Mouse (Mus musculus) midbrain, embryonic 11.5 days (tissue): ENCODE data around the gene Trp53inp2. TPM values are rescaled to one million over a fixed set of nuclear protein-coding genes. Genes with fewer than 3 reads are reported as not detected.

ENCODE experiments used
- ATAC-seq: fragments of 200-750 bp; cut with Nextera tagmentation; 2 replicates; pipeline ENCODE4 v1.8.0; 2017; ENCODE audit warnings: moderate TSS enrichment, moderate library complexity; ENCODE audit not compliant: low FRiP score
- DNase-seq: peaks from one replicate; pipeline ENCODE4 v3.0.0; 2015; ENCODE audit warnings: low spot score; ENCODE audit errors: missing footprints
- H3K27ac ChIP-seq: fragments of 300-500 bp; sonication (generic); 2 replicates; pipeline ENCODE4 v1.5.1; 2014; ENCODE audit warnings: low read depth, low read length
- H3K27me3 ChIP-seq: fragments of 300-500 bp; sonication (generic); 2 replicates; pipeline ENCODE4 v1.6.1; 2014; ENCODE audit warnings: mild to moderate bottlenecking, low read length, moderate library complexity, mixed read lengths; ENCODE audit not compliant: control insufficient read depth, insufficient read depth
- H3K36me3 ChIP-seq: fragments of 300-500 bp; sonication (generic); 2 replicates; pipeline ENCODE4 v1.6.1; 2014; ENCODE audit warnings: mild to moderate bottlenecking, low read length, moderate library complexity, mixed read lengths; ENCODE audit not compliant: control insufficient read depth, insufficient read depth
- H3K4me1 ChIP-seq: fragments of 300-500 bp; sonication (generic); 2 replicates; pipeline ENCODE4 v1.6.1; 2014; ENCODE audit warnings: low read length; ENCODE audit not compliant: control insufficient read depth, insufficient read depth
- H3K4me2 ChIP-seq: fragments of 300-500 bp; sonication (generic); 2 replicates; pipeline ENCODE4 v1.6.1; 2014; ENCODE audit warnings: mild to moderate bottlenecking, moderate library complexity
- H3K4me3 ChIP-seq: fragments of 300-500 bp; sonication (generic); 2 replicates; pipeline ENCODE4 v1.5.1; 2014; ENCODE audit warnings: low read depth, low read length
- H3K9ac ChIP-seq: fragments of 300-500 bp; sonication (generic); 2 replicates; pipeline ENCODE4 v1.6.1; 2014; ENCODE audit warnings: low read length
- H3K9me3 ChIP-seq: fragments of 300-500 bp; sonication (generic); 2 replicates; pipeline ENCODE4 v1.6.1; 2016; ENCODE audit warnings: low read length; ENCODE audit not compliant: control insufficient read depth
- WGBS: fragments of 180-500 bp; shearing (Covaris S2); extraction: QIAGEN DNeasy Blood & Tissue Kit; methylation state at CpG from one replicate; pipeline ENCODE4 v1.1.7; 2014; 5-methylcytosine and 5-hydroxymethylcytosine counted together
- polyA plus RNA-seq: library from polyadenylated mRNA; unstranded; fragments of >200 nt; fragmentation: Nextera tagmentation; extraction: Ambion mirVana; gene quantifications from 2 replicates; pipeline ENCODE4 v1.2.1, GENCODE M21; 2014

The Trp53inp2 gene
- 63.4 and 63.9 TPM in 2 replicates for polyA plus RNA-seq

DNA sequence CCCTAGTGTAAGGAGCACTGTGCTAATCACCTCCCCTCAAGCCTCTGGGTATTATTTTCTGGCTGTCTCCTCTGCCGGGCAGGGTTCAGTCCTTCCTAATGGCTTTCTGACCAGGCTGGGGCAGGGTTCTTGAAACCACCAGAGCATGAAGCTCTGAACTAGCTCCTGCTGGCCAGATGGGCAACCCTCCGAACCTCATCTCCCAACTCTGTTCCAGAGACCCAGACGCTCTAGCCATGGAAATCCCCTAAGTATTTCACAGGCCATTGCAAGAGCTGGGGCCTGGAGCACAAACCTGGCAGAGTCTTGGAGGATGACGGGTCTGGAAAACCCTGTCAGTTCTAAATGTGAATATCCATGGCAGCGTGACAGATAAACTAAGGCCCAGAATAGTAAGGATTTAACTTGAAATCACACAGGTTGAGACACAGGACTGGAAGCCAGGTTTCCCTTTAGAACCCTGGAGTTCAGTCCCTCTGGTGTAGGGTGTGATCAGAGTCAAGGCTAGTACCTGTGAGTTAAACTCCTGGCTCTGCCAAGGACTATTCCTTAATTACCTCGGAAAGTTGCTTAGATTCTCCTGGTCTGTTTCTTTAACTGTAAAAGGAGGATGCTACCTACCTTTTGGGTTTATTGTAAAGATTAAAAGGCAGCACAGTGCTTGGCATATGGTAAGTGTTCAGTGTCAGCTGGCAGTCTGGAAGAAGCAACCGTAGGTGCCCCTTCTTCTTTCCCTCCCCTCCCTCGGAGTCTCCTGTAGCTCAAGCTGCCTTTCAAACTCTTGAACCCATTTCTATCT is at the start of gene Trp53inp2:
Gene Trp53inp2, plus strand, starts transcription at position 799 of the 799 bp plus-strand sequence.
- Histone ChIP-seq H3K4me2 (peak within 1 kb of the TSS; percentile 67), H3K4me3 (peak within 1 kb of the TSS; percentile 81), H3K36me3 (no peaks in the 10 kb centered on the region), H3K9ac (peak within 1 kb of the TSS; percentile 93), H3K27me3 (peaks cover 8% of the 10 kb centered on the region; the same call in 1 of the 2 replicates), H3K27ac (peak within 1 kb of the TSS; percentile 94), H3K9me3 (no peaks in the 10 kb centered on the region), H3K4me1 (peaks cover 13% of the 10 kb centered on the region)
- 40% methylated on average over 8 of the region's 8 CpGs for WGBS
- DNase-seq: peak; percentile 85
- ATAC-seq: no peak

DNA sequence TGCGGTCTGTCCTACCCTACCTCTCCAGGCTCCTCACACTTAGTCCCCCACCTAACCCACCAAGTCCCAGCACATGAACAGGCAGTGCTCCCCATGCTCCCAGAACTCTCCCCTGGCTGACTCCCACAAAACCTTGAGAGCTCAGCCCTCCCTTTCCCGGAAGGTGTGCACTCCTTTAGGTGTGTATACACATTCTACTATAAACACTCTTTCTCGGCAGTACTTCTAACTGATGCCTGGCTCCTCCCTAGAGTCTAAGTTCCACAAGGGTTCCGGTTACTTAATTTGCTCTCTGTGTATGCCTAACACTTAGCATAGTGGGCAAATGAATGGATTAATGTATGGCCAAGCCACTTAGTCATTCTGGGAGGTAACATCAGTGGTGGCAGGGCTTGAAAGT is 49.5 kb upstream of the Trp53inp2 start:
- no peak overlapping the region for H3K9ac ChIP-seq
- H3K27ac ChIP-seq: no peak overlapping the region
- WGBS: 89% methylated on average over 4 of the region's 4 CpGs
- DNase-seq (no peak), ATAC-seq (no peak)
- peaks cover 8% of the 10 kb centered on the region; the same call in 1 of the 2 replicates for H3K36me3 ChIP-seq
- H3K27me3 ChIP-seq: no peaks in the 10 kb centered on the region
- no peak overlapping the region for H3K4me2 ChIP-seq
- no peaks in the 10 kb centered on the region for H3K4me1 ChIP-seq
- H3K4me3 ChIP-seq: no peak overlapping the region
- H3K9me3 ChIP-seq: no peaks in the 10 kb centered on the region; the same call in 1 of the 2 replicates

DNA sequence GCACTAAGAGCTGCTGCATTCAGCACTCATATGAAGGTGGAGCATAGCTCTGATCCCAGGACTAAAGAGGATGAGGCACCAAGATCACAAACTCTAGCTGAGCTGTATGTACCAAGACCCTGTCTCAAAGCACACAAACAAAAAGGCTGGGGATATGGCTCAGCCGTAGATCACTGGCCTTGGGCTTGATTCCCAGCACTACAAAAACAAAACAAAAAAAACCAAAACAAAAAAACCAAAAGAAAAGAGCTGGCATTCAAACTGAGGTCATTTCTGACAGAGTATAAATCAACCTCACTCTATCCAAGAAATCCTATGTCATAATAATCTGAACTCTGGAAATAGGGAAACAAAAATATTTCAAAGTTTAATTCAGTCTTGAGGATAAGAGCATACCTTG is 47.4 kb upstream of the Trp53inp2 start:
- WGBS: 90% methylated on average over 1 of the region's 1 CpGs
- Histone ChIP-seq H3K27ac (no peak overlapping the region), H3K4me3 (no peak overlapping the region), H3K9me3 (no peaks in the 10 kb centered on the region), H3K4me2 (no peak overlapping the region), H3K36me3 (peaks cover 1% of the 10 kb centered on the region; the same call in 1 of the 2 replicates), H3K27me3 (no peaks in the 10 kb centered on the region), H3K9ac (no peak overlapping the region), H3K4me1 (no peaks in the 10 kb centered on the region)
- DNase-seq (no peak), ATAC-seq (no peak)

DNA sequence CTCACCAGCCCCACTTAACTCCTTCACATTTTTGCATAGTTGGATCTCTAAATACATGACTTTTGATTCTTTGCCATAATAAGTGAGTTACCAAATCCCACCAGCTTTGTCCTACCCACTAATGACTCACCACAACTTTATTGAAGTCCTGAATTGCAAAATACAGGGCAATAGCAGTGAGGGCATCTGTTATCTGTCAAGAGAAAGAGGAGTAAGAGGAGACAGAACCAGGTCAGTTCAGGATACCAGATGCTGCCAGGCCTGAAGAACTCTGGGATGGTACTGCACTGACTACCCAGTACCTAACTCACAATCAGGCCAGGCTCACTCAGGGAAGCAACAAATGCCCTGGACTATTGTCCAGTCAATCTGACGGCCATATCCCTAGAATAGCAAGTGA is 45.6 kb upstream of the Trp53inp2 start:
- Histone ChIP-seq H3K4me3 (no peak overlapping the region), H3K4me1 (no peaks in the 10 kb centered on the region), H3K36me3 (peaks cover 3% of the 10 kb centered on the region; the same call in 1 of the 2 replicates), H3K27ac (no peak overlapping the region), H3K9me3 (no peaks in the 10 kb centered on the region), H3K27me3 (no peaks in the 10 kb centered on the region), H3K4me2 (no peak overlapping the region), H3K9ac (no peak overlapping the region)
- ATAC-seq: no peak
- WGBS: 85% methylated on average over 1 of the region's 1 CpGs
- no peak for DNase-seq

DNA sequence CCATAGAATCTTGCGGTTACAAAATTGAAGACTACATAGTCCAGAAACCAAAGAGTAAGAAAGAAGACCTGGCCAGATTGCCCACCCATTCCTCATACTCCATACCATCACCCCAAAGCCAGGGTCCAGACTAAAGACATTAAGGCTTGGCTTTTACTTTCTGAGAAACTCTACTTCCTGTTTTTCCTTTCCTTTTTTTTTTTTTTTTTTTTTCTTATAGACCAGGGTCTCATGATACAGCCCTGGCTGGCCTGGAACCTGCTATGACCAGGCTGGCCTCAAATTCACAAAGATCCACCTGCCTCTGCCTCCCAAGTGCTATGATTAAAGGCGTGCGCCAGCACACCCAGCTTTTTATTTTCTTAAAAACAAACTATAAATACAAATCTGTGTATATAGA is 44.6 kb upstream of the Trp53inp2 start:
- 94% methylated on average over 3 of the region's 3 CpGs for WGBS
- Histone ChIP-seq H3K9me3 (no peaks in the 10 kb centered on the region), H3K27me3 (no peaks in the 10 kb centered on the region), H3K4me3 (no peak overlapping the region), H3K9ac (no peak overlapping the region), H3K27ac (no peak overlapping the region), H3K4me2 (no peak overlapping the region), H3K4me1 (no peaks in the 10 kb centered on the region), H3K36me3 (peaks cover 3% of the 10 kb centered on the region; the same call in 1 of the 2 replicates)
- ATAC-seq (no peak), DNase-seq (no peak)

DNA sequence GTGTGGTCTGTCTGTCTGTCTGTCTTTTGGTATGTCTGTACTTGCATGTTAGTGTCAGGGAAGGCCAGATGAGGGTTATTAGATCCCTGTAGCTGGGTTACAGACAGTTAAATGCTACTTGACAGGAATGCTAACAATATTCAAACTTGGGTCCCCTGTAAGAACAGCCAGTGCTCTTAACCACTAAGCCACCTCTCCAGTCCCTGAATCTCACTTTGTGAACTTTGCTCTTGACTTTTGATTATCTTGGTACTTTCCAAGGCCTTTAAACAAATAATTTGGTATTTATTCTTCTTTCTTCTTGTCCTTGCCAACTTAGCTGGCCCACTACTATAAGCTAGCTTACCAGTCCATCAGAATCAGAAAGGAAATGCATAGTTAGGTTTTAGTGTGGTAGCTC is 40.7 kb upstream of the Trp53inp2 start:
- no peak overlapping the region for H3K27ac ChIP-seq

DNA sequence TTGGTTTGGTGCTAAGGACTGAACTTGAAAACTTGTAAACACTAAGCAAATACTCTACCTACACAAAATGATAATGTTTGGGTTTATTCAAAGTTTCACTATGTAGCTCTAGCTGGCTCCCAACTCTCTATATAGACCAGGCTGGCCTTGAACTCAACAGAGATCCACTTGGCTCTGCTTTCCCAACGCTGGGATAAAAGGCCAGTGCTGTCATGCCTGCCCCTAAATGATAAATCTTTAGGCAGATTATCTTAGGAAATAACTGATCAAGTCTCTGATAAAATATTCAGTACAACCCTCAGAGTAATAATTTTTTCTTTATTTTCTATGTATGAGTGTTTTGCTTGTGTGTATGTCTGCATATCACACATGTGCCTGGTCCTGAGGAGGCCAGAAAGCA is 34.2 kb upstream of the Trp53inp2 start:
- Histone ChIP-seq H3K4me2 (no peak overlapping the region), H3K36me3 (no peaks in the 10 kb centered on the region), H3K9ac (no peak overlapping the region), H3K27me3 (no peaks in the 10 kb centered on the region), H3K27ac (no peak overlapping the region), H3K4me1 (no peaks in the 10 kb centered on the region), H3K4me3 (no peak overlapping the region), H3K9me3 (no peaks in the 10 kb centered on the region)
- WGBS: 84% methylated on average over 1 of the region's 1 CpGs
- ATAC-seq (no peak), DNase-seq (no peak)

More for the DNA sequence above, 40.7 kb upstream of the Trp53inp2 start:
- ATAC-seq: no peak
- DNase-seq: no peak
- H3K9me3 ChIP-seq: no peaks in the 10 kb centered on the region
- H3K36me3 ChIP-seq: peaks cover 3% of the 10 kb centered on the region; the same call in 1 of the 2 replicates
- no peak overlapping the region for H3K4me2 ChIP-seq
- no peak overlapping the region for H3K4me3 ChIP-seq
- no peaks in the 10 kb centered on the region for H3K27me3 ChIP-seq
- no peaks in the 10 kb centered on the region for H3K4me1 ChIP-seq
- no peak overlapping the region for H3K9ac ChIP-seq

DNA sequence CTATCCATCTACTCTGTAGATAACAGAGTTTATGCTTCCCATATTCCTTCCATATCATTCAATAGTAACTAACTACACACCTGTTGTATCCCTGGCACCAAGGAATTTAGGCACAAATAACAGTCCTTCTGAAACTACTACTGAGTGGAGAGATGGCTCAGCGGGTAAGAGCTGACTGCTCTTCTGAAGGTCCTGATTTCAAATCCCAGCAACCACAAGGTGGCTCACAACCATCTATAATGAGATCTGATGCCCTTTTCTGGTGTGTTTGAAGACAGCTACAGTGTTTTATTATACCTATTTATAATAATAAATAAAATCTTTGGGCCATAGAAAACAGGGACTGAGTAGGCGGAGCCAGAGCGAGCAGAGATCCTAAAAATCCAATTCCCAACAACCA is 26.5 kb upstream of the Trp53inp2 start:
- 90% methylated on average over 3 of the region's 3 CpGs for whole genome bisulfite sequencing
- no peak overlapping the region for H3K9ac ChIP-seq
- no peaks in the 10 kb centered on the region for H3K9me3 ChIP-seq
- no peak overlapping the region for H3K4me2 ChIP-seq
- H3K4me1 ChIP-seq: peaks cover 5% of the 10 kb centered on the region
- no peak for DNase-seq
- H3K4me3 ChIP-seq: no peak overlapping the region
- no peak overlapping the region for H3K27ac ChIP-seq
- no peak for ATAC-seq
- H3K36me3 ChIP-seq: no peaks in the 10 kb centered on the region
- no peaks in the 10 kb centered on the region for H3K27me3 ChIP-seq

DNA sequence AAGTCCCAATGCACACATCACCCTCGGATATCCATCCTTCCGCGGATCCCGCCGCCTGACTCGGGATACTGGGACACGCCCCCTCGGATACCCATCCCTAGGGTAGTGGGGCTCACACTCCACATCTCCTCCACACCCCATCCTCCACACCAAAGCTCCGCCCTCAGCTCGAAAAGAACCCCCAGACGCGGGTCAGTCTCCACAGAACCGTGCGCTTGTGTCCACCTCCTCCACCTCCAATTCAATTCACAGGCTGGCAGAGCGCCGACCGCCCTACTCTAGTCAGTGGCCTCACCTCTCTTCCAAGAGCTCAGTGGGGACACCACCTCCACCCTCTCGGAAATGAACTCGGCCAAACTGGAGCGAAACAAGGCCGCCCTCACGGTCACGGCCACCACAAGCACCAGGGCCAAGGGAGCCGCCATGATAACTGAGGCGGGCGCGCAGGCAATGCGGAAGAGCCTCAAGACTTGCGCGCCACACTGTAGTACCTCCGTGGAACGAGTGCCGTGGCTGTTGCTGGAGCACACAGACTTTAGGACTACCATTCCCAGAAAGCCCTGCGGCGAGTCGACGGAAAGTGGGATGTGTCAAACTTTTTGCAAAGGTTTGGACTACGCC is 23.8 kb upstream of the Trp53inp2 start, which contains the start of gene Pigu:
Gene Pigu, minus strand, starts transcription at position 460 of the 621 bp plus-strand sequence.
- DNase-seq (peak; percentile 98), ATAC-seq (peak; percentile 99)
- WGBS: 0% methylated on average over 38 of the region's 38 CpGs
- Histone ChIP-seq H3K4me1 (peaks cover 5% of the 10 kb centered on the region), H3K9me3 (no peaks in the 10 kb centered on the region), H3K27ac (no peak within 1 kb of the TSS), H3K36me3 (no peaks in the 10 kb centered on the region), H3K4me3 (peak within 1 kb of the TSS; percentile 66), H3K4me2 (peak within 1 kb of the TSS; percentile 71), H3K9ac (peak within 1 kb of the TSS; percentile 68), H3K27me3 (no peaks in the 10 kb centered on the region)
